Mouse (Mus musculus) R1 (cell line): ENCODE results near the gene Ankrd65.
"Not testable (repeated sequence)": the region's sequence is repeated elsewhere in the genome, so short reads cannot be mapped to it uniquely, and the experiment has no call there.

Experiments
- DNase-seq: peaks from one replicate; pipeline ENCODE4 v3.0.0-alpha.2; 2018; ENCODE audit warnings: low read depth, low spot score

Ankrd65 gene

DNA sequence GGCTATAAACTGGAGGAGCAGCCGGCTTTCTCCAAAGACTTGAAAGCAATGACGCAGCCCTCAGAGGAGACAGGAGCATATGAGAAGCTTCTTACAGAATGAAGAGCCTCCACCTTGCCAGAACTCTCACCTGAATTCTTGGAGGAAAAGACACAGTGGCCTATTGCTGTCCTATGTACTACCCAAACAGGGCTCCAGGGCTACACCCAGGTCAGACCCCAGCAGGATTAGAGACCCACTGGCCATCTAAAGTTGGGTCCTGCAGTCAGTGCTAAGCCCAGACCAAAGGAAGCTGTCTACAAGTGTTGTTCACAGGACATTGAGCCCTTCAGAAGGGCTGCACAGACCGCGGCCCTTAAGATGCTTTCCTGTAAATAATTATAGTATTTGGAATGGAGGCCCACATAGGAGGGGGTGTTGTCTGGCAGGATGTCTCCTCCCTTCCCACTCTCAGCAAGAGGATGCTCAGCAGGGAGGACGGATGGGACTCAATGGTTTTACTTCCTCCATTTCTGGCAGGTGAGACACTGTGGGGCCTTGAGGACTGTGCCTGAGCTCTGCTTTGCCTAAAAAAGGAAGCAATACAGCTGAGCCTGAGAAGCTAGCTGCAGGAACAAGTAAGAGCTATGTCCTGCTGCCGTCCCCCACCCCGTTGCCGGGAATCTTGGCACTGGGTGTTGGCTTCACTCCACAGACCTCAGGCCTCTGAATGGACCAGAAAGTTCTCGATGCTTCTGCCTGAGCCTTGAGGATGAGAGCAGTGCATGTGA lies 15.1 kb upstream of the Ankrd65 start:
- peak; percentile 66 for DNase-seq

DNA sequence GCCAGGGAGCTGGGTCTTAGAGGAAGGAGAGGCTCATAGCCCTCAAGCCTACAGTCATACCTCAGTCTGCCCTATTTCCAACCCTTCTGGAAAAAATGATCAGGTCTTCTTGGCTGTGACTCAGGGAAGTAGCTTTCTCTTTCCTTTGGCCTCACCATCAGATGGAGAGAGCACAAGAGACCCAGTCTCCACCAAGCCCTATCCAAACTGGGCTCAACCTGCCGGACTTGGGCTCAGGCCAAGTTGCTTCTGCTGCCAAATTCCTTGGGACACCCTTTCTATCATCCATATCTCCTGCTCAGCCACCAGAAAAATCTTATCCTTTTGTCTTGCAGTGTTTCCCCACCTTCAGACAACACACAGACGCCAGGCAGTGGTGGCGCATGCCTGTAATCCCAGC lies 14.4 kb upstream of the Ankrd65 start:
- DNase-seq, result no peak

DNA sequence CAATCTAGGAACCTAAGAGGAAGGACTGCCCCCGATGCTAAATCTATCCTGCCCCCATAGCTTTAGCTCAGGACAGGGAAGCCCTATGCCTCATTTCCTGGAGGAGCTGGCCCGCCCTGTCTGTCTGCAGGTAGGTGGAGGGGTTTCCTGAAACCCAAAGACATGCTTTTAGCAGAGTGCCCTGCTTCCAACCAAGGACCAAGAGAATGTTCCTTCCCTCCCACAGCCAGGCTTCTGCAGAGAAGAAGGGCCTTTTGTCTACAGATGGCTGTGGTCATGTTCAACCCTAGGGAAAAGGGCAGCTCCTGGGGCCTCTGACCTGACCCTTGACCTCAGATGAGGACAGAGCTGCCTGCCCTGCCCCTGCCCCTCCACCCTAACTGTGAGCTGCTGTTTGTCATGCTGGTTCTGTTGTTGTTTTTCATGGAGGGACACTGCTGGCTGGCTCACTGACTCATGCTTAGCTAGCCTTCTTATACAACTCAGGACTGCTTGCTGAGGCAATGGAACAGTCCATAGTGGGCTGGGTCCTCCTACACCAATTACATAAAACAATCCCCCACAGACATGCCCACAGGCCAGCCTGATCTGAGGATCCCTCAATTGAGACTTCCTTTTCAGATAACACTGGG lies 13.4 kb upstream of the Ankrd65 start:
- no peak for DNase-seq

DNA sequence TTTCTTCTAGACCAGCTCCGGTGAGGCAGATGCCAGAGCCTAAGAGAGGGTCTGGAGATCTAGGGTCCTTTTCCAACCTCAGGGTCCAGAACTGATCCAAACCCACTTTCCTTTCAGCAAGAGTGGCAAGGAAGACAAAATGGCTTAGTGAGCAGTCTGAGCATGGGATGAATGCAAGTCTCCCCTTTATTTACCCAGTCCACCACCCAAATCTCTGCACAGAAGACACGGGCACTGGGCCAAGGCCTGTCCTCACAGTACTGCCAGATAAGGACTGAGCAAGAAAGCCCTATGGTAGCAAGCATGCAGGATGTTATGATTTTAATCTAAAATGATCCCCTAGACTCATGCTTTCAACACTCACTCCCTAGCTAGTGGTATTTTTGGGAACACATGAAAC lies 12.4 kb upstream of the Ankrd65 start:
- DNase-seq, result no peak

DNA sequence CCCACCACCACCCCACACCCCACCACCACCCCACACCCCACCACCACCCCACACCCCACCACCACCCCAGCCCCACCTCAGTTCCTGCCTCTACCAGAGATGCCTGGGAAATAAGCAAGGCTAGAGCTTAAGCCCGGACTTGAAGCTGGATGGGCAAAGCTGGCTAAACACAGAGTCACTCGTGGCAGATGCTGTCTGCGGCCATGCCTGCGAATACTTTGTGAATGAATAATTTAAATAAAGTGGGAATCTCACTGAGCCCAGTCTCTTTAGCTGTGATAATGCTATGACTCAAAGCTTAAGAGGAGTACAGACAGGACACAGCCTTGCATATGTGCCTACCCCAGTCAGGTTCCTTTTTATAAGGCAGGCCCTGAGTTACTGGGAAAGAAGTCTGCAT lies 10.7 kb upstream of the Ankrd65 start:
- no peak for DNase-seq

DNA sequence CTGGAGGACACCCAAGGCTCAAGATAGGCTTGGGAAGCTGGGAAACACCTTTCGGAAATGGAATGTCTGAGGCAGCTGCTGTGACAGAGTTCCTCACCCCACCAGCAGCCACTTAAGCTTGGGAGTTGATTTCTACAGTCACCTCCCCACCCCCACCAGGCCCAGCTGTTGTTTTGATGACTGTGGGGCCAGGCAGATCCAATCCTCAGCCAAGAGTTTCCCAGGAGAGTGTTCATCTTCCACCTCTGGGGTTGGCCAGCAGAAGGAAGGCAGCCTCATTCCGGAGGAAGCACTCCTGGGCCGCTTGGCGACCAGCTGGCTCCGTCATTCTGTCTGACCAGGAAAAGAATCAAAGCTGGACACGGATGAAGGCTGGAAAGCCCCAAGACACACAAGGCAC lies 9.3 kb upstream of the Ankrd65 start:
- DNase-seq, result no peak

DNA sequence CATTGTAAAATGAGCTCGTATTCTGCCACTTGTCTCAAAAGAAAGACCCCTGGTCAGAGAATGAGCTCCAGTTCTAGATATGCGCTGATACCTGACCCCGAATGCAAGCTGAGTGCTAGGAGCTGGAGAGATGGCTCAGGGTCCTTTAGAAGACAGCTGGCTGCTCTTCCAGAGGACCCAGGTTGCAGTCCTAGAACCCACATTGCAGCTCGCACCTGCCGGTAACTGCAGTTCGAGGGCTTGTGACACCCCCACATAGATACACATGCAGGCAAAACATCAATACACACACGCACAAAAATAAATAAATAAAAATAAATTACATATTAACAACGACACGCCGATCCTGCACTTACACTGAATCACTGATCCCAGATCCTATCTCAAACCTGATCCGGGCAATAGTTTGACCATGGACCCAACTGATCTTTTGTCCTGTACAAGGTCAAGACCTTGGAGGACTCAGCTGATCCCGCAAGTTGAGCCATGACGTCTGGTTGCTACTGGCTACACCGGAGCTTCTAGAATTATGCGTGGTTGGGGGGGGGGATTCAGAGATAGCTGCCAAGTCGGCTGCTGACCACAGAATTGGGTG lies 6.7 kb upstream of the Ankrd65 start:
- no peak for DNase-seq

DNA sequence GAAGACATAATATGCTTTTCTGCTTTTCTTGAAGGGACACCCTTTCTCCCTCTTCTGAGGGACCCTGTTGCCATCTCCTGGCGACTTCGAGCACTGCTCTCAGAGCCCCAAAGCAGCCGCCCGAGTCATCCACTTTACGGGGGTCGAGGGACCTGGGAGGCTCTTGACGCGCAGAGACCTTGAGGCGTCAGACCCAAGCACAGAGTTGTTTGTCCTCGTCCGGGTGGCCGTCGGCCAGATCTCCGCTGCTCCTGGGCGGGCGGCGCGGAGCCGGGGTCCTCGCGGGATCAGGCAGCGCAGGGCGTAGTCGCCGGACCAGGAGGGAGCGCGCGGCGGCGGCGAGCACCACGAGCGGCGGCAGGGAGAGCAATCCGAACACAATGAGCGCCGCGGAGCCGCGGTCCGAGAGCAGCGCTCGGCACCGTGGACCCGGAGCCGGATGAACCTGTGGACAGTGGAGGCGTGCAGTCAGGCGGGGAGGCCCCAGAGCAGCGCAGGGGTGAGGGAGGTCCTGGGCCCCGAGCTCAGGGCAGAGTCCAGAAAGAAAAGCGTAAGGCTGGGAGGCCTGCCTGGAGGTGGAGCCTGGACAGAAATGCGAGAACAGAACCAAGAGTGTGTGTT lies 6.0 kb upstream of the Ankrd65 start:
- peak; percentile 86 for DNase-seq

DNA sequence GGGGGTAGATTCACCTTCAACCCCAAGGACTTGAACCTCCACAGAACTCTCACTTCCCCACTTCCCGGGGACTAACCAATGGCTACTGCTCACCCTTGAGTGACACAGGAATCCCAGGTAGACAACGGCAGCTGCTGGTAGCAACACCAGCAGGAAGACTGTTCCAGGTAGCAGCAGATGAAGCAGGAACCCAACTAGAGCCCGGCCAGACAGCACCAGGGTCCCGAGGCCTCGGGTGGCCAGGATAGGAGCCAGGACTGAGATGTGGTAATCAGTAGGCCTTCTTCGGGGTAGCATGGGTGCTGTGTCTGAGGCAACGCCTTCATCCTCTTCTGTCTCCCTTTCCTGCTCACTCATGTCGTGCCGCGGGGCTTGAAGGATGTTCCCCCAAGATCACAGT lies 5.0 kb upstream of the Ankrd65 start:
- no peak for DNase-seq

DNA sequence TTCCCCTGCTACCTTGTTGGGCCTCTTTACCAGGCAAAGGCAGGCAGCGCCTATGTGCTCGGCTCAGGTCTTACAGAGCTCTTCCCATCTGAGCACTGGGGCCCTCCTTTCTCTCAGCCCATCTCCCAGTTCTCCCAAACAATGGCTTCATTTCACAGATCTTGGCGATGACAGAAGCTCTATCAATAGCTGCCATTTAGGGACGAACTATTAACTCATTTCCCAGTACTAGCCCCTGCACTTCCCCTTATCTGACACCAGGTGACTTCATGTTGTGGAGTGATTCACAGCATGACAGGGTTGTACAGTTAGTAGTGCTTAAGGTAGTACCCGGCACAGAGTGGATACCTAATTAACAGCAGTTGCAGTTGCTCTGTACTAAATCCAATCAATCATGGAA lies 4.4 kb upstream of the Ankrd65 start, which contains the start of gene Tmem88b:
TSS of gene Tmem88b (minus strand) at position 56 of the 400 bp plus-strand sequence.
- peak; percentile 55 for DNase-seq

DNA sequence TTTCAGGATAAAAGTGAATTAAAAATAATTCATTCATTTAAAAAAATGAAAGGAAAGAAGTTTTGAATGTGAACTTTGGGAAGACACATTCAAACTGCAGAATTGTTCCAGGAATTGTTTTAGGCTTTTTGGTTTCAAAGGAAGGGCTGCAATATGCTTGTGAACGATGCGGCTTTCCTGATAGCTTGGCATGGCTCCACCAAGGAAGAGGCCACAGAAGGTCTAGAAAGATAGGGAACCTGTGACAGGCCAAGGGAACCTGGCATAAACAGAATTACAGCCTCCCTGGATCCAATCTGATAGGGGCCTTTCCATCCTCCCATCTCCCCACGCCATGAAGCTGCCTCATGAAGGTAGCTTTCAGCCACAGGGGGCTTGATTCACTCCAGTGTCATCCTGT lies 1.9 kb upstream of the Ankrd65 start:
- no peak for DNase-seq

DNA sequence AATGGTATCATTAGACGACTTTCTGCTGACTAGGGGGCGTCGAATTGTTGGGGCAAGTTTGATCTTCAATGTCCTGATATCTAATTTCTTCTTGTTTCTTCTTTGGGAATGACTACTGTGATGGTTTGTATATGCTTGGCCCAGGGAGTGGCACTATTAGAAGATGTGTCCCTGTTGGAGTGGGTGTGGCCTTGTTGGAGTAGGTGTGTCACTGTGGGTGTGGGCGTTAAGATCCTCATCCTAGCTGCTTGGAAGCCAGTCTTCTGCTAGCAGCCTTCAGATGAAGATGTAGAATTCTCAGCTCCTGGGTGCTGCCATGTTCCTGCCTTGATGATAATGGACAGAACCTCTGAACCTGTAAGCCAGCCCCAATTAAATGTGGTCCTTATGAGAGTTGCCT lies 1.4 kb upstream of the Ankrd65 start:
- DNase-seq, result not testable (repeated sequence)

DNA sequence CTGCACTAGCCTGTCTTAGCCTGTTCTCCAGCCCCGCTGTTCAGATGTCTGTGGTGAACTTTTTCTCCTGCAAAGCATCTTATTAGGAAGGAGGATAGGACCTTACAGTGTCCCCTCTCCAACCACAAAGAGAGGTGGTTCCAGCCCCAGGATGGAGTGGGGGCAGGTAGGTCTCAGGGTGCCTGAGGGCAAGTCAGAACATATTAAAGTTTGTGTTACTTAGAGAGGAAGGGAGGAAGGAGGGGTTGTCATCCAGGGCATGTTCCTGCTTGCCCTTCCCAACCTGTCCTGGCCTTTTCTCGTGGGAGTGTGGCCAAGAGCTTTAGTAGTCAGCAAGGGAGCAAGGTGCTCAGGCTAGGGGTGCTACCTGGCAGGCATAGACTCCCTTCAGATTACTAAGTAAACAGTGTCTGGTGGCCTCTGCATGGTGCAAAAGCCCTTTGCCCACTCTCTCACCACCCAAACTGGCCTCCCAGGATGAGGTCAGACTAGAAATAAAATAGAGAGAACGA lies 467 bp downstream of the Ankrd65 start:
- DNase-seq, result no peak

DNA sequence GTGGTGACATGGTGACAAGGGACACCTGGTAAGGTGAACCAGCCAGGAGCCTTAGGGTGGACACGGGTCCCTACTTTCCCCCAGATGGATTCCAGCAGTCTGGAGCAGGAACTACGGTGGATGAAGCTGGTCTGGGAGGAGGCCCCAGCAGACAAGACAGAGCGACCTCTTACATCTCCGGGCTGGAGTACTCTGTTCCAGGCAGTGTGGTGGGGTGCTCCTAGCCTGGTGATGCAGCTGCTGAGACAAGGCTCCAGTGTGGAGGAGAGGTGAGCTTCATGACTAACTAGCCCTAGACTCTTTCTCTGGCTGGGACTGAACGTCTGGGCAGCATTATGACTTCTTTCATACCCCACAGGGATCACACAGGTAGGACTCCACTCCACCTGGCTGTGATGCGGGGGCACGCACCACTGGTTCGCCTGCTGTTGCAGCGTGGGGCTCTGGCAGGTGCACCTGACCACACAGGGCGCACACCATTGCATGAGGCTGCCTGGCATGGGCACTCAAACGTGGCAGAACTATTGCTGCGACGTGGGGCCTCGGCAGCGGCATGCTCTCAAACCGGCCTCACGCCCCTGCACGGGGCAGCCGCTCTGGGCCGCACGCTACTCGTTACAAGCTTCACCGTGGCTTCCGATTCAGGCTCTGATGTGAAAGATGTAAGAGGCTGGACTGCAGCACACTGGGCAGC lies 1.1 kb downstream of the Ankrd65 start:
- no peak for DNase-seq

DNA sequence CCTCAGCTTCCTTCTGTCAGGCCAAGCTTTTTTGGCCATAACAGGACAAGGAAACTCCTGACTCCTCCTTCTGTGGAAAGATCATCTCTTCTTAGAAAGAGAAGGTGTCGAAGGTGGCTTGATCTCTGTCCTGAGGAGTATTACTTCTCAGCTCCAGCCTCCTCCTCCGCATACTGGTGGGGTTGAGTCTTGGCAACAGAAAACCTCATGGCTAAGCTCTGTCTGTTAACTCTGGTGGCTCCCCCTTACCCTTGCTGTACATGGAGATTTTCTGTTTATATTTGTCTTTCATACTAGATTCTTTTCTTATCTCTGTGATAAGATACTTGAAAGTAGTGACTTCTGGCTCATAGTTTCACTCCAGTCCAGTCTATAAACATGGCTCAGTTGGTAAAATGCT lies 3.5 kb downstream of the Ankrd65 start:
- no peak for DNase-seq

DNA sequence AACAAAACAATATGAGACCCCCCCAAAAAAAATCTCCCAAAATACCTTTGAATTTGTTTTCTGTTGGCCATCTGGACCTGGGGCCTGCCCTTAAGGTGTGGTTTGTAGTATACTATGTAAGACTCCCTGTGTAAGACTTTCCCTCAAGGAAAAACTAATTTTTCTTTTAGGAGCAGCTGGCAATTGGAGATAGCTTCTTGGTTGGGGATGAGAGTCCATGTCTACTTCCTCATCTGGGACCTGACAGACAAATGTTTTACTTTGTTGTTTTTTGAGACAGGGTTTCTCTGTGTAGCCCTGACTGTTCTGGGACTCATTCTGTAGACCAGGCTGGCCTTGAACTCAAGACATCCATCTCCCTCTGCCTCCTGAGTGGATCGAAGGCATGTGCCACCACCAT lies 11.8 kb downstream of the Ankrd65 start:
- DNase-seq, result no peak

DNA sequence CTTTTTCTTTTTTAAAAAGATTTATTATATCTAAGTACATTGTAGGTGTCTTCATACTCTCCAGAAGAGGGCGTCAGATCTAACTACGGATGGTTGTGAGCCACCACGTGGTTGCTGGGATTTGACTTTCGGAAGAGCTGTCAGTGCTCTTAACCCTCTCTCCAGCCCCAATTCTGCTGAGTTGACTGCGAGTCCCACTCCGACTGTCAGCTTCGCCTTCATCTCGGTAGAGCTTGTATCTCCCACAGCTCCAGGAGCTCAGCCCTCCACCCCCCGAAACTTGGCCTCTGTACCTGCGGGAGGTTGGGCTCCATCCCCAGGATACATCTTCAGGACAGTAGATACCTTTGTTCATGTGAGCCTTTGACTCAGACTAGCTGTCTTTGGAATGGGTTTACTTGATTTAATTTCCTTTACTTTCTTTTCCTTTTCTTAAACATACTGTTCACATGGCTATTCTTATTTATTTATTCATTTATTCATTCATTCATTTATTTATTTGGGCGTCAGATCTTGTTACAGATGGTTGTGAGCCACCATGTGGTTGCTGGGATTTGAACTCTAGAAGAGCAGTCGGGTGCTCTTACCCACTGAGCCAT lies 12.6 kb downstream of the Ankrd65 start, which contains the start of gene Mrpl20:
TSS of gene Mrpl20 (plus strand) at position 138 of the 599 bp plus-strand sequence.
- DNase-seq, result peak; percentile 84

DNA sequence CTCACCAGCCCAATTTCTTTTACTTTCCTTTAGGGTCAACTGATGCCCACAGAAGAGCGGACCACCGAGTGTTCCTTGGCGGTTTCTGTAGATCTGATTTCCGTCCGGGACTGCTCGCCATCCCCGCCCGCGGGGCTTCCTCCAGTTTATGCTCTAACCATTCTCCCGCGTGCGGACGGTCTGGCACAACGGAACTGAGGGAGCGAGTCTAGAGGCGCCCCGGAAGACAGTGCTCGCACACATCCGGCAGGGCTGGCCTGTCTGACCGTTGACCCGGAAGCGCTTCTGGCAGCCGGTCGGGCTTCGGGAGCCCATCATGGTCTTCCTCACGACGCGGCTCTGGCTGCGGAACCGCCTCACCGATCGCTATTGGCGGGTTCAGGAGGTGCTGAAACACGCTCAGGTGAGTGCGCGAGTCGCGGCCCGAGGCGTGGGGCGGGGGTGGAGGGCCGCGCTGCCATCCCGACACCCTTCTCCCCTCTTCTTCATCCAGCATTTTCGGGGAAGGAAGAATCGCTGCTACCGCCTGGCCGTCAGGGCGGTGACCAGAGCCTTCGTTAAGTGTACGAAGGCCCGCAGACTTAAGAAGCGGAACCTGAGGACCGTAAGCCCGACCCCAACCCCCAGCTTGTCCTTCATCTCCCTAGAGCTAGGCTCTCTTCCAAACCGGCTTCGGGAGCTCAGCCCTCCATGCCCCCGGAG lies 13.3 kb downstream of the Ankrd65 start:
- DNase-seq, result peak; percentile 96

DNA sequence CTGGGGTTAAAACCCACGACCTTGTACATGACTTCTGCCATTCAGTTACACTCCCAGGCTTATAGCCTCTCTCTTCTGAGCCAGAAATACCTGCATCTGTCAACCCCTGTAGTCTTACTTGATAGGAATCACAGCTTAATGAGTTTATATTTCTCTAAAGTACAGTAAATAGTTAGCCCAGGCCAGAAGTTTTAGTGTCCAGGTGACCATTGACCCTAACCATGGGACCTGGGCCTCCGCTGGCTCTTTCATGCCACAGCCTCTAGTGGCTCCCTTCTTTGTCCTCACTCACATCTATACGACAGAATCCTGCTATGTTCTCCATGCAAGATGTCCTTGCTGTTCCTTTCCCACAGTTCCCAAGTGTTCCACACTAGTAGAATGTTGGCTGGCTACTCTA lies 17.6 kb downstream of the Ankrd65 start:
- no peak for DNase-seq

DNA sequence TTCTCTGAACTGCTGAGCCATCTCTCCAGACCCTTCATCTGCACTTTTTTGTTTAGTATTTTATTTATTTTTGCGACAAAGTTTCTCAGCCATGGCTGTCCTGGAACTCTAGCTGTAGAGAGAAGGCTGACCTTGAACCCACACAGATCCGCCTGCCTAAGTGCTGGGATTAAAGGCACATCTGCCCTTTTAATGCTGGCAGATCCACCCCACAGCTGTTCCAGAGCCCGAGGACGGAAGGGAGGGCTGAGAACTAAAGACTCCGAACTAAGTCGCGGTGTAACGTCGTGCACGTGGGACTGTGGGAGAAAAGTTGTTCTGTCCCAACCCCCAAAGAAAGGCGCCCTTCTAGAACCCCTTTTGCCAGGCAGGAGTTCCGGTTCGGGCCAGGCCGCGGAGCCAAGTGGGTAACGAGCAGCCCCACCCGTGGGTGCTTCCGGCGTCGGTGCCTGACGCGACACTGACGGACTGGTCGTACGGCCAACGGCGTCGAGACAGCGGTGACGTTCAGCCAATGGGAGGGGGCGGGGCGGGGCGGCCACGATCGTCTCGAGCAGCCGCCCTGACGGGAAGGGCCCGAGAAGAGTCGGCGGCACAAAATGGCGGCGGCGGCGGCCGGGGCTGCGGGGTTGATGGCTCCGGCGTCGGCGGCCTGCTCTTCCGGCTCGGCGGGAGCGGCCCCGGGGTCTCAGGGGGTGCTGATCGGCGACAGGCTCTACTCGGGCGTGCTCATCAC lies 21.9 kb downstream of the Ankrd65 start, which contains the start of gene Ccnl2:
TSS of gene Ccnl2 (plus strand) at position 561 of the 736 bp plus-strand sequence.
- peak; percentile 97 for DNase-seq
